Mouse (Mus musculus) c-Kit-positive CD71-negative TER-119-negative erythroid progenitor cells, embryonic 14.5 days (primary cell): ENCODE data around the gene Hdgfl3.

Experiments
- DNase-seq: peaks from one replicate; pipeline ENCODE4 v3.0.0-alpha.2; 2013; ENCODE audit warnings: low read depth

The Hdgfl3 gene

DNA sequence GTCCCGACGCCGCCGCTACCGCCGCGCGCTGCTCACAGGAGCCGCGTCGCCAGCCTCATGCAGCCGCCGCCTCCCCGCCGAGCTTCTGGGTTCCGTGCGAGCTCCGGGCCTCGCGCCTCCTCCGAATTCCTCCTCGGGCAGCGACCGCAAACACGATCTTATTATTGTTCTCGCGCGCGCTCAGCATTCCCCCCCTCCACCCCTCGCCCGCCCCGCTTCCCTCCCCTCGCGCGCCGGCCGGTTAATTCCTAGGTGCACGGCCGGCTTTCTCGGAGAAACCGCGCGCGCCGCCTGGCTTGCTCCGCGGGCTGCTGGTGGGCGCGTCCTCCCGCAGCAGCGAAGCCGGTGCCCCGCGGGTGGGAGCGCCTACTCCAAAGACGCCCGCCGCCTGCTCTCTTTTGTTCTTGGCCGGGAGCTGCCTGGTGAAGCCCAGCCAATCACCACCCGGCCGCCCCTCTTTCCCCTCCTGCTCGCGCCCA lies at the start of gene Hdgfl3:
Gene Hdgfl3, minus strand, starts transcription at position 207 of the 479 bp plus-strand sequence.
- DNase-seq: peak; percentile 9

GRCm38 (mm10) chr7:81983651-81984050 lies 49.4 kb upstream of the Hdgfl3 start:
- DNase-seq: no peak

GRCm38 (mm10) chr7:81978304-81978703 lies 44.0 kb upstream of the Hdgfl3 start:
- DNase-seq: no peak

GRCm38 (mm10) chr7:81974616-81975015 lies 40.3 kb upstream of the Hdgfl3 start:
- no peak for DNase-seq

DNA sequence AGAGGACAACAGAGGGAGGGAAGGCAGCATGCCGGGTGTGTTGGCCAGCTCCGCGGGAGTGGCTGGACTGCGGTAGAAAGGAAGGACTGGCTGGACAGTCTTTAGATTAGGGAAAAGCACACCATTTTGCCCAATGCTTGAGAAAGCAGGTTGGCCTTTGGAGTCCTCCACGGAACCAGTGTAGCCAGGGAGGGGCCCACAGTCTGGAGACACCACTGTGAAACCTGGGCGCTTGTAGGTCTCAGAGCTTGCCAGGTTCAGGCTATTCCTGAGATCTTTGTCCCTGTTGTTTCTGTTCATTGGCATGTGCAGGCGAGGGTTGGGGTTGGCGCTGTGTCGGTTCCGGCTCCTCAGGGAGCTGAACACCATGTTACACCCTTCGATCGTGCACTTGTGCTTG lies 39.7 kb upstream of the Hdgfl3 start:
- no peak for DNase-seq

- no peak for DNase-seq
Observed at GRCm38 (mm10) chr7:81973339-81973738, 39.1 kb upstream of the Hdgfl3 start.

- no peak for DNase-seq
Observed at GRCm38 (mm10) chr7:81968975-81969374, 34.7 kb upstream of the Hdgfl3 start.

GRCm38 (mm10) chr7:81968451-81968850 lies 34.2 kb upstream of the Hdgfl3 start:
- no peak for DNase-seq

DNA sequence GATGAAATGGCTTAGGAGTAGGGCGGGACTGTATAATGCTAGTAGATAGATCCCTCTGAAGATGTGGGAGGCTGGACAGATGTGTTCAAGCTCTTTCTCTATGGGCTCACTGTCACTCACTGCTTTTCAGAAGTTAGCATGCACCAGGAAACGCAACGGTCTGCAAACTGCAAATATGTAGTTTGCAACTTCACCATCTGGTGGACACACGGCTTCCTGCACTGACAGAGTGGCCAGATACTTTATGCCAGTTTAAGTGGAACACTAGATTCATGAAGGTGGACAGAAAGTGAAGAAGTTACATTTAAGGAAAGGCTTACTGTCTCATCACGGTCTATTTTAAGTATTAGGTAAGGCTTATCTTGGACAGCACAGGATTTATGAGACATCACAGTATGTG lies 31.9 kb upstream of the Hdgfl3 start:
- DNase-seq: no peak

GRCm38 (mm10) chr7:81959704-81960103 lies 25.4 kb upstream of the Hdgfl3 start:
- peak; percentile 24 for DNase-seq

GRCm38 (mm10) chr7:81954208-81954846 lies 20.1 kb upstream of the Hdgfl3 start:
- DNase-seq: no peak

GRCm38 (mm10) chr7:81950499-81950898 lies 16.2 kb upstream of the Hdgfl3 start:
- no peak for DNase-seq

DNA sequence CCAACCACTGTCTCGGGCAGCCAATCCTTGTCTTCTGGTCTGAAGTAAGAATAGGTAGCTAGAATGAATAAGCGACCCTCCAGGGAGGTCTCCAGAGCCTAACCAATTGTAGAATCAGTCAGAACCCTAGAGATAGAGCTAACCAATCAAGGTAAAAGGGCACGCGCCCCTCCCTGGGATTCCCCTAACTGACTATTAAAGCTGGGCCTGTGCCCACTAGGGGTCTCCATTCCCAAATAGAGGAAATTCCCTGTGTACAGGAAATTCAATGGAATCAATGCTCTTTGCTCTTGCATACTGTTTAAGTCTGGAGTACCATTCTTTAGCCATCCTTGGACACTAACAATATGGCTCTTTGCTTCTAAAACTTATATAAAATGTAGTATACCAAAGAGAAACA lies 11.1 kb upstream of the Hdgfl3 start:
- no peak for DNase-seq

GRCm38 (mm10) chr7:81934806-81935205 lies 533 bp upstream of the Hdgfl3 start:
- DNase-seq: no peak

DNA sequence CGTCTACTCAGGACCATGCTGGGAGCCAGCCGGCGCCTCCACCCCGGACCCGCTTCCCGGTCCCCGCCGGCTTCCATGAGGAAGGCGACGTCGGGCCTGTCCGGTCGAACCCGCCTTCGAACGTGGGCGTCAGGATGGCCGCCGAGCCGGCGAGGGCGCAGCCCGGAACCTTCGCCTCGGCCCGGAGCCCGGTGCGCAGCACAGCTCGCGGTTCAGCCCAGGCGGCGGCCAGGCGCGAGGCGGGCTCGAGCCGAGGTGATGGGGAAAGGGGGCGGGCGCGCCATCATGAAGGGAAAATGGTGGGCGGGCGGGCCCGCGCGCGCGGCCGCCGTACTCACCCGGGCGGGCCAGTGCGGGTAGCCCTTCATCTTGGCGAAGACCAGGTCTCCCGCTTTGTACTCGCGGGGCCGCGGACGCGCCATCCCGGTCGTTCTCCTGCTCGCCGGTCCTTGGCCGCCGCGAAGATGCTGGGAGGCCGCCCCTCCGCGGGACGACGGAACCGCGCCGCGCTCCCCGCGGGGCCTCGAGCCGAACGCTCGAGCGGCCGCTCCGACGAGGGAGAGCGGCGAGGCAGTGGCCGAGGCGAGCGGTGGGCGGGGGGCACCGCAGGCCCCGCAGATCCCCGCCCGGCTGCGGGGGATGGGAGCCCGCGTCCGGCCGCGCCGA lies 539 bp downstream of the Hdgfl3 start:
- no peak for DNase-seq

- DNase-seq: no peak
Observed at GRCm38 (mm10) chr7:81933061-81933600, 1.1 kb downstream of the Hdgfl3 start.

DNA sequence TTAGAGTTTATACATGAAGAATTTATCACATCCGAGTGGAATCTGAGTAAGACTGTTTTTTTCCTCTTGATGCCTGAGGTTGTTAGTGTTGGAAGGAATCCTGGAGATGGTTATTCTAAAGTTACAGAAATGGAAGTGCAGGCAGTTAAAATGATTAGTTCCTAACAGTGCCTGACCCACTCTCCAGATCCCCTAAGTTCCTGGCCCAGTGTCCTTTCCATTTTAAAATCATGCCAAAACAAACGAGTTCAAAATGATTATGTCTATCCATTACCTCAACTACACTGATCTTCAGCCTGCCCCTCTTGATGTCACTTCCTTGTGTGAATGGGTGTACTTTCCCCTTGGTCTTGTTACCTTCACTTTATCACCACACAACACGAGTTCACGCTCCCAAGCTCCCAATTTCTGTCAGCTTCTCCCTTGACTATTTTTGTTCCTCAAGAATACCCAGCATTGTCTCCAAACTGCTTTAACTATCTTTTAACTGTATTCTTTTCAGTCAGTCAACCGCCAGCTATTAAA lies 1.7 kb downstream of the Hdgfl3 start:
- no peak for DNase-seq

- no peak for DNase-seq
Observed at GRCm38 (mm10) chr7:81928998-81929397, 5.3 kb downstream of the Hdgfl3 start.

GRCm38 (mm10) chr7:81921379-81921952 lies 12.8 kb downstream of the Hdgfl3 start:
- DNase-seq: peak; percentile 16

DNA sequence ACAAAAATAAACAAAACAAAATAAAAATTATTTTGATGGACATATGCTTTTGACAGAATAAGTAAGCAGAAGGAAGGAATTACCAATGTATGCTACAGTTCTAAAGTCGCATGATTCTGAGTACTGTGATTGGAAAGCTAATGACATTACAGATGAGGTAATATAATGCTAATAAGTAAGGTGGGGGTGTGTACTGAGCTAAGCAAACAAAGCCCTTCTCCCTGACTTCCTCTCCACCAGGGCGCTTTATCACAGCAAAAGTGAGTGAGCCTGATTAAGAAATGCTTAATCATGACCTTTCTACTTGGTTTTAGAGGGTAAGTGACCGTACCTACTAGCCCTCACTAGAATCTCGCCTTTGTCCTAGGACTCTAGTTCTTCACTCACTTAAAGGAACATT lies 14.0 kb downstream of the Hdgfl3 start:
- no peak for DNase-seq

DNA sequence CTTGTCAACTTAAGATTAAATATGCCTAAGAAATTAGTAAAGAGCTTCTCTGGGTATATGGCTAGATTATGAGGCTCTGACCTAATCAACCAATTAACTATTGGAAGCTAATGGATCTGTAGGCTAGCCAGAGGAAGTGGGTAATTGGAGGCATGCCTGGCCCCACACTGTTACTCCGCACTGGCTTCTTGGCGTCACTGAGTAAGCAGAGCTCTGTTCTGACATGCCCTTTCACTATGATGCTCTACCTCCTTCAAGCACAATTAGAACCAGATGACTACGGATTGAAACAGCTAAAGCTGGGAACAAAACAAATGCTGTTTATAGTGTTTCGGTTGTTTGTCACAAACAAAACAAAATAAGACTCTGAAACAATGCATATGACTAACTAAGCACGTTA lies 16.0 kb downstream of the Hdgfl3 start:
- no peak for DNase-seq

DNA sequence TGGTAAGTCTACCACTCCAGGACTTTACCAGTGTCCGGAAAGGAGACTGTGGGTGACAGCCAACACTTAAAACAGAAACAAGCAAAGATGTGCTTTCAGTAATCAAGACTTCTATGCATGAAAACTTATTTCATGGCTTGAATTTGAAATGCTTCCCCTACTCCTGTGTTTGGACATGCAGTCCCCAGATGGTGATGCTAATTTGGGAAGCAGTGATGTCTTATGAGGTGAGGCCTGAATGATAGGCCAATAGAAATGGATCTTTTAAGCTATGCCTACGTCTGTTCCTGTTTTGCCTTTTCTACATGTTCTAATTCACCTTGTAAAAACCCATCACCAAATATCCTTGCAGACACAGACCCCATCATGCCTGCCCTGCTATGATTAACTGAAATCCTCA lies 29.3 kb downstream of the Hdgfl3 start:
- DNase-seq: no peak

GRCm38 (mm10) chr7:81904094-81904493 lies 30.2 kb downstream of the Hdgfl3 start:
- no peak for DNase-seq
